Mouse (Mus musculus) left cerebral cortex, postnatal 14 days (tissue): Measurements from ENCODE around the gene Haus7. TPM values are rescaled to one million over a fixed set of nuclear protein-coding genes. Genes with fewer than 3 reads are reported as not detected.

Experiments
- DNase-seq, 2 experiments: peaks; one replicate each; pipeline ENCODE4 v3.0.0; 2021 to 2022; ENCODE audit warnings: low spot score in 2 of 2, mixed read lengths in 1 of 2
- intact Hi-C: fragments of 180-260 bp; cut with DNase I; formaldehyde crosslinking; loops from one replicate; pipeline ENCODE4 v1.15.1; 2025
- long read RNA-seq, 2 experiments: library from polyadenylated mRNA; stranded (forward); transcript quantifications; one replicate each; pipeline ENCODE4 v2.0.0; 2021
- total RNA-seq, 2 experiments: library from RNA; stranded (reverse); gene quantifications; 2 replicates each; pipeline ENCODE4 v1.2.3; 2021

Gene Haus7
- total RNA-seq: 1 to 10 TPM; 8.6 TPM
- long read RNA-seq, experiment 1, transcript Haus7-201 (10 exons, 1,380 nt): major isoform, 6 of 11 reads
- long read RNA-seq, experiment 1, partial matches to known transcripts: 0 of 11 reads
- long read RNA-seq, experiment 1, other reads (novel, unspliced or antisense): 2 of 11 reads
- long read RNA-seq, experiment 2, transcript Haus7-202 (7 exons, 1,032 nt): major isoform, 5 of 8 reads
- long read RNA-seq, experiment 2, partial matches to known transcripts: 0 of 8 reads
- long read RNA-seq, experiment 2, other reads (novel, unspliced or antisense): 0 of 8 reads

GRCm38 (mm10) chrX:73458877-73459392 lies at the start of gene Haus7:
Gene Haus7, minus strand, starts transcription at chrX:73459044.
- intact Hi-C loops: no loop called here
- peak; percentile 89 to 94 for DNase-seq

GRCm38 (mm10) chrX:73506577-73506976 lies 47.7 kb upstream of the Haus7 start:
- intact Hi-C loops: no loop called here

GRCm38 (mm10) chrX:73505130-73505735 lies 46.4 kb upstream of the Haus7 start:
- no peak for DNase-seq
- intact Hi-C loops: no loop called here

More at GRCm38 (mm10) chrX:73506577-73506976, 47.7 kb upstream of the Haus7 start:
- DNase-seq: no peak

- no peak for DNase-seq
- intact Hi-C loops: loop anchor here (10.0 kb wide), 1 partner anchor 152 kb away; the partner anchor contains the start of gene Zfp275
These were observed 37.9 kb upstream of the Haus7 start for GRCm38 (mm10) chrX:73496746-73497145.

GRCm38 (mm10) chrX:73493567-73493966 lies 34.7 kb upstream of the Haus7 start:
- intact Hi-C loops: loop anchor here (5.0 to 10.0 kb wide), 2 partner anchors 149 to 181 kb away; partner anchors contain the start of gene Zfp275
- peak; percentile 75 to 79 for DNase-seq

GRCm38 (mm10) chrX:73490804-73491203 lies 32.0 kb upstream of the Haus7 start:
- no peak for DNase-seq
- intact Hi-C loops: loop anchor here (5.0 to 10.0 kb wide), 2 partner anchors 146 to 179 kb away; partner anchors contain the start of gene Zfp275

- intact Hi-C loops: loop anchor here (5.0 to 10.0 kb wide), 2 partner anchors 145 to 178 kb away; partner anchors contain the start of gene Zfp275
- no peak for DNase-seq
These were observed 31.3 kb upstream of the Haus7 start for GRCm38 (mm10) chrX:73490186-73490585.

GRCm38 (mm10) chrX:73486920-73487319 lies 28.1 kb upstream of the Haus7 start:
- intact Hi-C loops: loop anchor here (5.0 kb wide), 1 partner anchor 35 kb away; no protein-coding TSS in a partner anchor
- peak in 1 of 2 experiments; percentile 7 for DNase-seq

- DNase-seq: no peak
- intact Hi-C loops: loop anchor here (5.0 kb wide), 1 partner anchor 33 kb away; no protein-coding TSS in a partner anchor
These were observed 26.0 kb upstream of the Haus7 start for GRCm38 (mm10) chrX:73484870-73485269.

GRCm38 (mm10) chrX:73484076-73484475 lies 25.2 kb upstream of the Haus7 start:
- no peak for DNase-seq
- intact Hi-C loops: no loop called here

GRCm38 (mm10) chrX:73483484-73483810 lies 24.6 kb upstream of the Haus7 start, which contains the start of gene Bgn:
Gene Bgn, plus strand, starts transcription at chrX:73483602.
- intact Hi-C loops: no loop called here
- no peak for DNase-seq

- DNase-seq: no peak
- intact Hi-C loops: no loop called here
These were observed 24.0 kb upstream of the Haus7 start for GRCm38 (mm10) chrX:73482643-73483483.

- DNase-seq: no peak
- intact Hi-C loops: no loop called here
These were observed 21.5 kb upstream of the Haus7 start for GRCm38 (mm10) chrX:73480334-73480733.

GRCm38 (mm10) chrX:73479656-73480055 lies 20.8 kb upstream of the Haus7 start:
- intact Hi-C loops: no loop called here
- no peak for DNase-seq

- intact Hi-C loops: no loop called here
- no peak for DNase-seq
These were observed 18.7 kb upstream of the Haus7 start for GRCm38 (mm10) chrX:73477500-73477899.

- DNase-seq: no peak
- intact Hi-C loops: no loop called here
These were observed 17.8 kb upstream of the Haus7 start for GRCm38 (mm10) chrX:73476621-73477020.

GRCm38 (mm10) chrX:73475658-73476256 lies 16.9 kb upstream of the Haus7 start:
- intact Hi-C loops: no loop called here
- no peak for DNase-seq

GRCm38 (mm10) chrX:73474340-73475165 lies 15.7 kb upstream of the Haus7 start:
- DNase-seq: no peak
- intact Hi-C loops: no loop called here
